Mouse (Mus musculus) embryo, embryonic 11 days (tissue): ENCODE results near the gene Shcbp1l.
"Not testable (repeated sequence)": the region's sequence is repeated elsewhere in the genome, so short reads cannot be mapped to it uniquely, and the experiment has no call there.

Experiments used
- DNase-seq: peaks from one replicate; pipeline ENCODE4 v3.0.0-alpha.2; 2015

Gene Shcbp1l

GRCm38 (mm10) chr1:153424770-153425584 is at the start of gene Shcbp1l:
TSS of gene Shcbp1l (plus strand) at chr1:153425162.
- peak; percentile 86 for DNase-seq

- no peak for DNase-seq
These were observed 48.5 kb upstream of the Shcbp1l start for GRCm38 (mm10) chr1:153376446-153376845.

- no peak for DNase-seq
These were observed 46.4 kb upstream of the Shcbp1l start for GRCm38 (mm10) chr1:153378587-153378986.

- DNase-seq = no peak
These were observed 45.1 kb upstream of the Shcbp1l start for GRCm38 (mm10) chr1:153379832-153380231.

- no peak for DNase-seq
These were observed 44.1 kb upstream of the Shcbp1l start for GRCm38 (mm10) chr1:153380746-153381282.

- DNase-seq = no peak
These were observed 39.9 kb upstream of the Shcbp1l start for GRCm38 (mm10) chr1:153385081-153385480.

GRCm38 (mm10) chr1:153385661-153386060 is 39.3 kb upstream of the Shcbp1l start:
- DNase-seq = not testable (repeated sequence)

GRCm38 (mm10) chr1:153386271-153387069 is 38.5 kb upstream of the Shcbp1l start:
- peak; percentile 88 for DNase-seq

GRCm38 (mm10) chr1:153395706-153396105 is 29.3 kb upstream of the Shcbp1l start:
- DNase-seq = not testable (repeated sequence)

GRCm38 (mm10) chr1:153401765-153402164 is 23.2 kb upstream of the Shcbp1l start:
- DNase-seq = peak; percentile 83

- DNase-seq = not testable (repeated sequence)
These were observed 17.3 kb upstream of the Shcbp1l start for GRCm38 (mm10) chr1:153407641-153408040.

- DNase-seq = not testable (repeated sequence)
These were observed 16.7 kb upstream of the Shcbp1l start for GRCm38 (mm10) chr1:153408296-153408695.

GRCm38 (mm10) chr1:153410915-153411314 is 14.0 kb upstream of the Shcbp1l start:
- not testable (repeated sequence) for DNase-seq

- DNase-seq = no peak
These were observed 13.2 kb upstream of the Shcbp1l start for GRCm38 (mm10) chr1:153411723-153412122.

GRCm38 (mm10) chr1:153412663-153413396 is 12.1 kb upstream of the Shcbp1l start:
- DNase-seq = not testable (repeated sequence)

GRCm38 (mm10) chr1:153413397-153414020 is 11.5 kb upstream of the Shcbp1l start:
- not testable (repeated sequence) for DNase-seq

- not testable (repeated sequence) for DNase-seq
These were observed 10.7 kb upstream of the Shcbp1l start for GRCm38 (mm10) chr1:153414114-153414723.

- DNase-seq = no peak
These were observed 10.0 kb upstream of the Shcbp1l start for GRCm38 (mm10) chr1:153414962-153415361.

- DNase-seq = not testable (repeated sequence)
These were observed 9.2 kb upstream of the Shcbp1l start for GRCm38 (mm10) chr1:153415742-153416141.

- not testable (repeated sequence) for DNase-seq
These were observed 8.6 kb upstream of the Shcbp1l start for GRCm38 (mm10) chr1:153416271-153416832.

GRCm38 (mm10) chr1:153417805-153418204 is 7.2 kb upstream of the Shcbp1l start:
- not testable (repeated sequence) for DNase-seq
